Mouse (Mus musculus): ENCODE measurements at regions not wholly inside any gene's neighbourhood (a gene's known extent, or its start where the extent isn't known, plus 50 kb on each side); places are given as distances from the start of the nearest gene placed in this dataset.

DNA sequence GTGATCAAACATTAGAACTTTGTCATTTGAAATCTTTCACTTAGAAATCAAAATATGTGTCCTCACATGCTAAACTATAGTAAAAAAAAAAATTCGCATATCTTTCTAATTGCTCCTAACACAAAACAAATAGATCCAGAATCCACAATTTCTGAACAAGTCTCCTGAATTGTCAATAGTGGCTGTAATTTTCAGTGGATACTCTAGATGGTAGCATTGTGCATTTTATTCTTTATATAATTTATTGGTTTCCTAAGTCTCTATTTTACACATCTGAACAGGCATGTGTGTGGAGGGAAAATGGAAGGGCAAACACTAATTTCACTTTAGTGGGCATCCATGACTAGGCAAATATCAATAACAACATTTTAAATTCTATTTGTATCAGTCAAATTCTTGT is 63.7 kb upstream of the Tnmd start:
- intact Hi-C loops (cut with DNase I): loop anchor here (2.0 to 10.0 kb wide), 4 partner anchors 52 to 232 kb away; partner anchors contain the start of gene Tspan6
- DNase-seq (ENCODE audit: low spot score in 2 of 2): peak in 1 of 2 experiments; percentile 1

DNA sequence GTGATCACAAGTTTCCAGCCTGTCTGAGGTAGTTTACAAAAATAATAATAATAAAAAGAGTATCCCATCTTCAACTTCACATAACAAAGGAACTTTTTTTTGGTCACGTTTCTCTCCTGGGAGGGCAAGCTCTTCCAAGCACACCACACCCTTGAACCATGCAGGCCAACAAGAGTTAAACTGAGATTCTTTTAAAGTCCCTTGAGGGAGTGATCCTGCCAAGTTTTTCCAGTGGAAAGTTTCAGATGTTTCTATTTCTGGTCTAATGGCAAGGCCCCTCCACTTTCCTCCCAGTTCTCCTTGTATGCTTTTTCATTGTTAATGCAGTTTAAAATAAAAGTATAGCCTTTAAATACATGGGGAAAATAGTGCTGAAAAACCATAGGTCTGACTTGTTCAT is 65.2 kb upstream of the Pcdh19 start:
- intact Hi-C loops (cut with DNase I): no loop called here
- no peak for DNase-seq (ENCODE audit: low spot score in 2 of 2)

DNA sequence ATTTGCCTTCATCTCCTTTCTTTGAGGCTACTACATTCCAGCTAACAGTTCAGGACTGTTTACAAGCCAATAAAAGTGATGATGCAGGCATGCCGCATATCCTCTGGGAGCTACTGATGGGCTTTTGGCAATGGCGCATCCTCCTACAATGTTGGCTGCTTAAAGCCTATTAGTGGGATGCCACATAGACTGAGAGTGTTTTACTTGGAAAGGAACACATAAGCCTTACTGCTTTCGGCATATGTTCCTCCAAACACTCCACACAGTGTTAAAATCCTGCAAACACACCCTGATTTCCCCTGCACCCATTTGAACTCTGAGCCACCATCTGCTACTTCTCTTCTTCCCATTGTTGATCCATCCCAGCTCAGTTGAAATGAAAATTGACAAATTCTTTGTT is 63.4 kb upstream of the Pcdh19 start:
- peak in 1 of 2 experiments; percentile 6 for DNase-seq (ENCODE audit: low spot score in 2 of 2)
- intact Hi-C loops (cut with DNase I): no loop called here

DNA sequence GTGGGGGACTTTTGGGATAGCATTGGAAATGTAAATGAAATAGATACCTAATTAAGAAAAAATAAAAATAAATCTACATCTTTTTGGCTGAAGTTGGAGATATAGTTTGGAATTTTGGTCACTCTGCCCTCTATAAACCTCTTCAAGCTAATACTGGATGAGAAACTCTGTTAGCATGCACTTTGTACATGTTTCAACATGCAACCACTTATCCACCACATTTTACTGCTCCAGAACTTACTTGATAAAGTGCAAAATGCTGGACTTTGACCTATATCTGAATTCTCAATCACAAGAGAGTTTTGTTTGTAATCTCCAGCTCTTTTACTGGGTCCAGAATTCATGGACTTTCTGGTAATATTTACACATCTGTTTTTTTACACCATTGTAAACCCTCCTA is 54.7 kb upstream of the Pcdh19 start:
- DNase-seq (ENCODE audit: low spot score in 2 of 2): no peak
- intact Hi-C loops (cut with DNase I): no loop called here

DNA sequence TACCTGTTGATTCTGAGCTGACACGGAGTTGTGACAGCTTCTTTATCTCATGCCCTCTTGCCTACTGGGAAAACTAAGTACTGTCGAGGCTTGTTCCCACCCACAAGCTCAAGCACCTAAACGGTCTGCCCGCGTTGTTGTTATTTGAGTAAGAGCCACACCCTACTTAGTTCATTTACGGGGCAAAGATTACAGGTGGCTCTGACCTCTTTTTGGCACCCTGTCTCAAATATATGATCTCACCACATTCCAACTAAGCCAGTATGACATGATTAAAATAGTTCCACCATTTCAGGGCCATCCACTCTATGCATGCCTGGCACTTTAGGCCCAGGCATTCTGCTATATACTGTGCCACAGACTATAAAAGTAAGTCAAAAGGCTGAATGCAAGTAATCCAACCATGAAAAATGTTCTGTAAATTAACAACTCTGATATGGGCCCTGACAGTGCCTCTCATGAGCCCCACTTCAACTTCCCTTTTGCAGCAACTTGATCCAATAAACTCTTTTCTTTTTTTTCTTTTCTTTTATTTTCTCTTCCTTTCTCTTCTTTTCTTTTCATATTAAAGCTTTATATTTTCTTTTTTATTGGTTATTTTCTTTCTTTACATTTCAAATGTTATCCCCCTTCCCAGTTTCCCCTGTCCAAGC is 50.3 kb upstream of the Pcdh19 start:
- no peak for DNase-seq (ENCODE audit: low spot score in 2 of 2)
- intact Hi-C loops (cut with DNase I): no loop called here
